Mouse (Mus musculus): ENCODE results near the gene Lrrc26. TPM values are rescaled to one million over a fixed set of nuclear protein-coding genes. Genes with fewer than 3 reads are reported as not detected.

The Lrrc26 gene
- polyA plus RNA-seq, 1 experiment from 2014 or later = 6.6 TPM

DNA sequence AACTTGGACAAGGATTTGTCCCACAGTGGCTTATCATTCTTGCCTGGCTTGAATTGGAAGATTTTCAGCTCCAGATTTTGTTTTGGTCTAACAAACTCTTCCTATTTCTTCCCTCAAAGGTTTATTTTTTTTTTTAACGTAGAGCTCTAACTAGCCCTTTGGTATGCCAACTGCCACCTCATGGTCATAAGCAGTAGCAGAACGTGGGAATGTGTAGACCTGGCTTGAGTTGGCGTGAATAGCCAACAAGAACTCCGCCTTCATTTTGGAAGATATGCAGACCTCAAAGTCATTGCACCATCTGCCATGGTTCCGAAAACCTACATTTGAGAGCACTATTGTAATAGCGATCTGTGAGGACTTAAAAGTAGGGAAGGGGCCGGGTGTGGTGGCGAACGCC is 41.8 kb downstream of the Lrrc26 start:
- Histone ChIP-seq H3K4me1 (replicated peaks; ENCODE audit: control insufficient read depth, insufficient read depth, low read length) (peaks cover 3% of the 10 kb centered on the region; the same call in 1 of the 2 replicates), H3K4me2 (replicated peaks; ENCODE audit: low read depth) (peak overlapping the region; percentile 85), H3K9ac (ENCODE audit: low read depth, low read length) (no peak overlapping the region)

DNA sequence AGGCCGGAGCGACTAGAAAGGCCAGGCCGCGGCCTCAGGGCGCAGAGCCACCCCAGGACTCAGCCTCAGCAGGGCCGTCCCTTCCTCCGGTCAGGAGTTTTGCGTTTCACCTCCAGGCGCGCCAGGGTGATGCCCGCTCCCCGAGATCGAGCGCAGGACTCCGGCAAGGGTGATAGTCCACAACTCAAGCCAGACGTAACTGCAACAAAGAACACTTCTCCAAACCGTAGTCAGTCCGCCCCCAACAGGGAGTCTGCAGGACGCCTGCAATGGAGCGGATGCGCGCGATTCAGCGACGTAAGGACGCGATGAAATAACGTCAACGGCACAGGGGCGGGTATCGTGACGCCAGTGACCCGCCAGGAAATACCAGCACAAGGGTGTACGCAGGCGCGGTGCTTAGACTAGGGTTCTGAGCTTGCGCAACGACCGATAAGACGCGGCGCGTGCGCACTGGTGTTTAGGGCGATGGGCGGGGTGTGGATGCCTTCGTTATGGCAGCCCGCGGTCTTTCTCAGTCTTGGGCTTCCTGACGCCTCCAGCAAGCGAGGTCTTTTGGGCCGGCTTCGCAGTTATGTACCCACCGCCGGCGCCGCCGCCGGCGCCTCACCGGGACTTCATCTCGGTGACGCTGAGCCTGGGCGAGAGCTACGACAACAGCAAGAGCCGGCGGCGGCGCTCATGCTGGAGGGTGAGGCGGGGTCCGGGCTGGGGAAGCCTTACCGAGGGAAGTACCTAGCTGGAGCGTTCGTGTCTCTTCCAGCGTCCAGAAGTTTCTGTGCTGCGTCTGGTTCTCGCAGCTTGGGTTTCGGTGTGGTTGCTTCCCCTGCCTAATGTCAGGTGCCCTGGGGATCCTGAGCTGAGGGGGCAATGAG is 42.8 kb downstream of the Lrrc26 start, which contains the start of gene Man1b1:
Man1b1 (plus strand) TSS at position 53 of the 875 bp plus-strand sequence.
- Histone ChIP-seq H3K4me3 (ENCODE audit: low read depth, low read length) (peak within 1 kb of the TSS; percentile 87), H3K27me3 (replicated peaks; ENCODE audit: control insufficient read depth, insufficient read depth, low read length) (no peaks in the 10 kb centered on the region), H3K27ac (ENCODE audit: low read depth, low read length) (peak within 1 kb of the TSS; percentile 78), H3K4me1 (replicated peaks; ENCODE audit: control insufficient read depth, insufficient read depth, low read length) (peaks cover 3% of the 10 kb centered on the region; the same call in 1 of the 2 replicates), H3K9me3 (ENCODE audit: control insufficient read depth) (no peaks in the 10 kb centered on the region), H3K9ac (ENCODE audit: low read depth, low read length) (peak within 1 kb of the TSS; percentile 72), H3K4me2 (replicated peaks; ENCODE audit: low read depth) (peak within 1 kb of the TSS; percentile 85), H3K36me3 (ENCODE audit: control insufficient read depth, insufficient read depth) (peaks cover 25% of the 10 kb centered on the region)
- peak; percentile 95 for ATAC-seq
- TF ChIP-seq CTCF (IDR thresholded peaks at IDR 0.05; ENCODE audit: low read depth) = peak; percentile 68
- under 1% methylated on average over 78 of the region's 78 CpGs for WGBS

More for the DNA sequence above, 41.8 kb downstream of the Lrrc26 start:
- Histone ChIP-seq H3K27me3 (replicated peaks; ENCODE audit: control insufficient read depth, insufficient read depth, low read length) (no peaks in the 10 kb centered on the region), H3K27ac (ENCODE audit: low read depth, low read length) (no peak overlapping the region), H3K9me3 (ENCODE audit: control insufficient read depth) (no peaks in the 10 kb centered on the region), H3K4me3 (ENCODE audit: low read depth, low read length) (peak overlapping the region; percentile 87), H3K36me3 (ENCODE audit: control insufficient read depth, insufficient read depth) (peaks cover 14% of the 10 kb centered on the region)
- peak; percentile 37 for TF ChIP-seq CTCF (IDR thresholded peaks at IDR 0.05; ENCODE audit: low read depth)
- 50% methylated on average over 9 of the region's 9 CpGs for WGBS
- ATAC-seq = no peak

DNA sequence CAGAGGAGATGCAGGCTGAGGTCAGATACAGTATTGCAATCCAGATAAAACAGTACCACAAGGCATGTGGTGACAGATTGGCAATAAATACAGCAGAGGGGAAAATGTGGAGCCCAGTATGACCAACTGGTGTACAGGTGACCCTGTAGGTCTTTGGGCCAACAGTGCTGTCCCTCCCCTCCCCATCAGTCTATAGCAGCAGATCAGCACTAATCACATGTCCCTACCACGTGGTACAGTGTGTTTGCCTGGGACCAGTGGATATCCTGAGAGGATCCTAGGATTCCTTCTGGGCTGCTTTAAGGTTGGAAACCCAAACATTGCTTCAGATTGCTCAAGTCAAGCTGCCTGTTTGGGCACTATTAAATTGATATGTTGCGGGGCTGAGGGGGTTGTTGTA is 43.9 kb downstream of the Lrrc26 start:
- Histone ChIP-seq H3K9me3 (ENCODE audit: control insufficient read depth) (no peaks in the 10 kb centered on the region), H3K4me1 (replicated peaks; ENCODE audit: control insufficient read depth, insufficient read depth, low read length) (peaks cover 3% of the 10 kb centered on the region; the same call in 1 of the 2 replicates), H3K27me3 (replicated peaks; ENCODE audit: control insufficient read depth, insufficient read depth, low read length) (no peaks in the 10 kb centered on the region), H3K4me2 (replicated peaks; ENCODE audit: low read depth) (peak overlapping the region; percentile 85), H3K27ac (ENCODE audit: low read depth, low read length) (no peak overlapping the region), H3K4me3 (ENCODE audit: low read depth, low read length) (peak overlapping the region; percentile 87), H3K9ac (ENCODE audit: low read depth, low read length) (peak overlapping the region; percentile 72; the same call in 1 of the 2 replicates), H3K36me3 (ENCODE audit: control insufficient read depth, insufficient read depth) (peaks cover 34% of the 10 kb centered on the region)
- WGBS = 75% methylated on average over 2 of the region's 2 CpGs
- no peak for TF ChIP-seq CTCF (IDR thresholded peaks at IDR 0.05; ENCODE audit: low read depth)
- ATAC-seq = no peak

DNA sequence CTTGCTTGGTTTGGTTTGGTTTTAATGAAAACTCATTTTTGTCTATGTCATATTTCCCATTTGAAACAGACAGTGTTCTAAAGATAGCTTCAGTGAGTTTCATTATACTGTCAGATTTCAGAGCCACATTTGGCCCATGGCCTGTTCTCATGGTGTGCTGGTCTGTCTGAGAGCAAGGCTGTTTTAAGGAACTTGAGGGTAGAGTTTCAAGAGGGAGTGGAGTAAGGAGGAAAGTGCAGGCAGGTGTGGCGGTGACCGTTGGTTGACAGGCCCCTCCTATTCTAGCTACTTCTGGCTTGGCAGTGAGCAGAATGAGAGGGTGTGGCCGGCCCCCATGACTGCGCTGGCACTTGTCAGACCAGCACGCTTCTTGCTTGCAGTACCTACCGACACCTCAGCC is 48.6 kb downstream of the Lrrc26 start:
- 68% methylated on average over 6 of the region's 6 CpGs for WGBS
- no peak overlapping the region for H3K4me3 ChIP-seq (ENCODE audit: low read depth, low read length)
- no peaks in the 10 kb centered on the region for H3K9me3 ChIP-seq (ENCODE audit: control insufficient read depth)
- H3K27ac ChIP-seq (ENCODE audit: low read depth, low read length) = no peak overlapping the region
- no peaks in the 10 kb centered on the region for H3K27me3 ChIP-seq (replicated peaks; ENCODE audit: control insufficient read depth, insufficient read depth, low read length)
- H3K36me3 ChIP-seq (ENCODE audit: control insufficient read depth, insufficient read depth) = peaks cover 60% of the 10 kb centered on the region
- H3K4me1 ChIP-seq (replicated peaks; ENCODE audit: control insufficient read depth, insufficient read depth, low read length) = peaks cover 3% of the 10 kb centered on the region; the same call in 1 of the 2 replicates
- H3K9ac ChIP-seq (ENCODE audit: low read depth, low read length) = no peak overlapping the region
- no peak for TF ChIP-seq CTCF (IDR thresholded peaks at IDR 0.05; ENCODE audit: low read depth)
- peak; percentile 66 for ATAC-seq
- no peak overlapping the region for H3K4me2 ChIP-seq (replicated peaks; ENCODE audit: low read depth)

Other genes starting within 250 kb of the Lrrc26 start
- 17.0 and 17.6 TPM in 2 replicates for gene Nsmf, start 235.6 kb upstream of the Lrrc26 start, polyA plus RNA-seq (2015; fragmentation: Nextera tagmentation; extraction: Ambion mirVana)
- 24.6 and 25.9 TPM in 2 replicates for gene Entpd8, start 209.6 kb upstream of the Lrrc26 start, polyA plus RNA-seq (2015; fragmentation: Nextera tagmentation; extraction: Ambion mirVana)
- gene Noxa1, start 194.8 kb upstream of the Lrrc26 start, polyA plus RNA-seq (2015; fragmentation: Nextera tagmentation; extraction: Ambion mirVana) = 3.3 and 5.8 TPM in 2 replicates
- gene Nrarp, start 109.2 kb upstream of the Lrrc26 start, polyA plus RNA-seq (2015; fragmentation: Nextera tagmentation; extraction: Ambion mirVana) = 15.9 and 16.5 TPM in 2 replicates
- 12.0 and 12.6 TPM in 2 replicates for gene Tor4a, start 93.0 kb upstream of the Lrrc26 start, polyA plus RNA-seq (2015; fragmentation: Nextera tagmentation; extraction: Ambion mirVana)
- gene Nelfb, start 78.4 kb upstream of the Lrrc26 start, polyA plus RNA-seq (2015; fragmentation: Nextera tagmentation; extraction: Ambion mirVana) = 41.4 and 45.6 TPM in 2 replicates
- not detected in 2 replicates for gene Stpg3, start 75.3 kb upstream of the Lrrc26 start, polyA plus RNA-seq (2015; fragmentation: Nextera tagmentation; extraction: Ambion mirVana)
- 0.78 and 1.4 TPM in 2 replicates for gene Fam166a, start 71.2 kb upstream of the Lrrc26 start, polyA plus RNA-seq (2015; fragmentation: Nextera tagmentation; extraction: Ambion mirVana)
- 453 and 466 TPM in 2 replicates for gene Tubb4b, start 65.2 kb upstream of the Lrrc26 start, polyA plus RNA-seq (2015; fragmentation: Nextera tagmentation; extraction: Ambion mirVana)
- gene Slc34a3, start 55.6 kb upstream of the Lrrc26 start, polyA plus RNA-seq (2015; fragmentation: Nextera tagmentation; extraction: Ambion mirVana) = 34.0 and 37.6 TPM in 2 replicates
- 0.09 and 0.25 TPM in 2 replicates for gene Rnf224, start 53.1 kb upstream of the Lrrc26 start, polyA plus RNA-seq (2015; fragmentation: Nextera tagmentation; extraction: Ambion mirVana)
- gene Rnf208, start 47.7 kb upstream of the Lrrc26 start, polyA plus RNA-seq (2015; fragmentation: Nextera tagmentation; extraction: Ambion mirVana) = 51.9 and 59.4 TPM in 2 replicates
- gene Cysrt1, start 47.5 kb upstream of the Lrrc26 start, polyA plus RNA-seq (2015; fragmentation: Nextera tagmentation; extraction: Ambion mirVana) = 16.5 and 20.7 TPM in 2 replicates
- gene AL732309.1, start 43.1 kb upstream of the Lrrc26 start, polyA plus RNA-seq (2015; fragmentation: Nextera tagmentation; extraction: Ambion mirVana) = 10.4 and 12.3 TPM in 2 replicates
- gene Tmem203, start 34.5 kb upstream of the Lrrc26 start, polyA plus RNA-seq (2015; fragmentation: Nextera tagmentation; extraction: Ambion mirVana) = 40.3 and 44.9 TPM in 2 replicates
- gene Tprn, start 27.3 kb upstream of the Lrrc26 start, polyA plus RNA-seq (2015; fragmentation: Nextera tagmentation; extraction: Ambion mirVana) = 62.0 and 68.3 TPM in 2 replicates
- 105 and 108 TPM in 2 replicates for gene Ssna1, start 17.5 kb upstream of the Lrrc26 start, polyA plus RNA-seq (2015; fragmentation: Nextera tagmentation; extraction: Ambion mirVana)
- 41.6 and 43.4 TPM in 2 replicates for gene Anapc2, start 17.4 kb upstream of the Lrrc26 start, polyA plus RNA-seq (2015; fragmentation: Nextera tagmentation; extraction: Ambion mirVana)
- gene Tmem210, start 1.8 kb upstream of the Lrrc26 start, polyA plus RNA-seq (2015; fragmentation: Nextera tagmentation; extraction: Ambion mirVana) = not detected in 2 replicates
- 0.78 and 0.90 TPM in 2 replicates for gene Grin1, start 29.3 kb downstream of the Lrrc26 start, polyA plus RNA-seq (2015; fragmentation: Nextera tagmentation; extraction: Ambion mirVana)
- gene Man1b1, start 42.4 kb downstream of the Lrrc26 start, polyA plus RNA-seq (2015; fragmentation: Nextera tagmentation; extraction: Ambion mirVana) = 44.7 and 50.2 TPM in 2 replicates
- 120 and 129 TPM in 2 replicates for gene Dpp7, start 66.4 kb downstream of the Lrrc26 start, polyA plus RNA-seq (2015; fragmentation: Nextera tagmentation; extraction: Ambion mirVana)
- 668 and 708 TPM in 2 replicates for gene Uap1l1, start 75.8 kb downstream of the Lrrc26 start, polyA plus RNA-seq (2015; fragmentation: Nextera tagmentation; extraction: Ambion mirVana)
- gene Sapcd2, start 82.4 kb downstream of the Lrrc26 start, polyA plus RNA-seq (2015; fragmentation: Nextera tagmentation; extraction: Ambion mirVana) = 112 and 129 TPM in 2 replicates
- 33.9 and 38.1 TPM in 2 replicates for gene Entpd2, start 106.0 kb downstream of the Lrrc26 start, polyA plus RNA-seq (2015; fragmentation: Nextera tagmentation; extraction: Ambion mirVana)
- 49.2 and 52.3 TPM in 2 replicates for gene Npdc1, start 109.4 kb downstream of the Lrrc26 start, polyA plus RNA-seq (2015; fragmentation: Nextera tagmentation; extraction: Ambion mirVana)
- 0.26 and 0.27 TPM in 2 replicates for gene Fut7, start 133.4 kb downstream of the Lrrc26 start, polyA plus RNA-seq (2015; fragmentation: Nextera tagmentation; extraction: Ambion mirVana)
- 1.1 and 1.3 TPM in 2 replicates for gene Abca2, start 138.8 kb downstream of the Lrrc26 start, polyA plus RNA-seq (2015; fragmentation: Nextera tagmentation; extraction: Ambion mirVana)
- 2.0 and 2.8 TPM in 2 replicates for gene Clic3, start 166.9 kb downstream of the Lrrc26 start, polyA plus RNA-seq (2015; fragmentation: Nextera tagmentation; extraction: Ambion mirVana)
- gene Paxx, start 171.2 kb downstream of the Lrrc26 start, polyA plus RNA-seq (2015; fragmentation: Nextera tagmentation; extraction: Ambion mirVana) = 41.2 and 46.2 TPM in 2 replicates
- gene Ptgds, start 180.1 kb downstream of the Lrrc26 start, polyA plus RNA-seq (2015; fragmentation: Nextera tagmentation; extraction: Ambion mirVana) = 1.2 and 2.2 TPM in 2 replicates
- gene Lcn12, start 204.0 kb downstream of the Lrrc26 start, polyA plus RNA-seq (2015; fragmentation: Nextera tagmentation; extraction: Ambion mirVana) = 0.40 and 0.51 TPM in 2 replicates
- 38.5 and 40.2 TPM in 2 replicates for gene Fbxw5, start 210.8 kb downstream of the Lrrc26 start, polyA plus RNA-seq (2015; fragmentation: Nextera tagmentation; extraction: Ambion mirVana)
- gene C8g, start 211.8 kb downstream of the Lrrc26 start, polyA plus RNA-seq (2015; fragmentation: Nextera tagmentation; extraction: Ambion mirVana) = 48.5 and 49.3 TPM in 2 replicates